Mouse (Mus musculus): ENCODE results near the gene Mn1.

DNA sequence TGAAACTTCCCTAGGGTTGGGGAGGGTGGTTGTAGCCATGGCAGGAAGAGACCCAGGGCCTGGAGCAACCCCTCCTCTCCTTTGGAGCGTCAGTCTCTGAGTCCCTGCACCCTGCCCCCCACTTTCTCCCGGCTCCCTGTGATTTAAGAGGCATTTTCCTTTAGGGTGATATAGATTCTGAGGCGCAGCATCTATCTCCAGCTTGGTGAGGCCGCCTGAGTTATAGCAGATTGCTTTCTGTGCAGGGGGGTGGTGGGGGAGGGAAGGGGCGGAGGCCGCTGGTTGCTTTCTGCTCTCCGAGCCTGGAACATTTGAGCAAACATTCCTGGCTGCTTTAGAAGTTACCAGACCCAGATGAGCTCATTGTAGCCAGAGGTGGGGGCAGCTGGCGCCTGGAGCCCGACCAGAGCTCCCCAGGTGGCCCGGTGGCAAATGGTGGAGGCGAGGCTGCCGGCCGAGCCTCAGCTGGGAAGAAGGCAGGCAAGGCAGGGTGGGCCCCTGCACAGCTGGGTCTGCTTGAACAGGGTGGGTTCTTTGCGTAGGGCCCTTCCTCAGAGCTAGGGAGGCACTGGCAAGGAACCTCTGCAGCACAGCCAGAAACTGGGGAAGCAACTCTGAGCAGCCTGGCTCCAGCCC lies 8.6 kb upstream of the Mn1 start:
- TF ChIP-seq POLR2A (IDR thresholded peaks at IDR 0.05; ENCODE audit: control insufficient read depth, low read depth, low read length): no peak
- no peak for TF ChIP-seq CTCF (IDR thresholded peaks at IDR 0.05; ENCODE audit: control insufficient read depth, insufficient read depth, insufficient replicate concordance, low read depth, low read length)

Measured in testis, adult 2 months (tissue).